Mouse (Mus musculus) cerebellum, adult 9-11 months (tissue): ENCODE measurements around the gene Olfr67.
"Not testable (repeated sequence)": the region's sequence is repeated elsewhere in the genome, so short reads cannot be mapped to it uniquely, and the experiment has no call there.

ENCODE experiments used
- DNase-seq: peaks from one replicate; pipeline ENCODE4 v3.0.0; 2022

Gene Olfr67

GRCm38 (mm10) chr7:103791721-103792120 is at the start of gene Olfr67:
Gene Olfr67 (minus strand): TSS chr7:103791821.
- no peak for DNase-seq

- no peak for DNase-seq
These were observed 48.6 kb upstream of the Olfr67 start, which contains the start of gene Hbb-bh2 for GRCm38 (mm10) chr7:103840268-103840667. Gene Hbb-bh2 (minus strand): TSS chr7:103840520.

DNA sequence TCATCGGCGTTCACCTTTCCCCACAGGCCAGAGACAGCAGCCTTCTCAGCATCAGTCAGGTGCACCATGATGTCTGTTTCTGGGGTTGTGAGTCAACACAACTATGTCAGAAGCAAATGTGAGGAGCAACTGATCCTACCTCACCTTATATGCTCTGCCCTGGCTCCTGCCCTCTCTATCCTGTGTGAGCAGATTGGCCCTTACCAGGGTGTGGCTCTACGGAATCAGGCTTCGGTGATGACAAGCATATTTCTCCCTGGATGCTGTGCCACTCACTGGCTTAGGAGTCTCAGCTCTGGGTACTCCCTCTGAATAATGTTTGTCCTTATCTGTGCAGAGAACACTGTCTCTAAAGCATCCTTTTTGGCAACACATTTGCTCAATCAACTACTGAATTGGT is 36.2 kb upstream of the Olfr67 start, which contains the start of gene Hbb-bs:
TSS of gene Hbb-bs (minus strand) at position 289 of the 400 bp plus-strand sequence.
- DNase-seq = no peak

DNA sequence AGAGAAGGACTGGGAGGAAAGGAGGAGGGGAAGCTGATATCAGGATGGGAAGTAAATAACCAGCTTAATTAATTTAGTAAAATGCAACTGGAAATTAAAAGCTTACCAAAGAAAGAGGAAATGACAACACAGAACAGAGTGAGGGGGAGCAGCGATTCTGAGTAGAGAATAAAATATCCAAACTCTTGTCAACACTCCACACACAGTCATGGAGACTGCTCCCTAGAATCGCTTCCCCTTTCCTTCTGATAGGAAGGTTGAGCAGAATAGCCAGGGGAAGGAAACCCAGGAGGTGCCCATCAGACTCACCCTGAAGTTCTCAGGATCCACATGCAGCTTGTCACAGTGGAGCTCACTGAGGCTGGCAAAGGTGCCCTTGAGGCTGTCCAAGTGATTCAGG is 35.5 kb upstream of the Olfr67 start:
- not testable (repeated sequence) for DNase-seq

- no peak for DNase-seq
These were observed 34.8 kb upstream of the Olfr67 start for GRCm38 (mm10) chr7:103826255-103826887.

GRCm38 (mm10) chr7:103825536-103826254 is 34.1 kb upstream of the Olfr67 start:
- no peak for DNase-seq

GRCm38 (mm10) chr7:103824597-103824996 is 33.0 kb upstream of the Olfr67 start:
- no peak for DNase-seq

DNA sequence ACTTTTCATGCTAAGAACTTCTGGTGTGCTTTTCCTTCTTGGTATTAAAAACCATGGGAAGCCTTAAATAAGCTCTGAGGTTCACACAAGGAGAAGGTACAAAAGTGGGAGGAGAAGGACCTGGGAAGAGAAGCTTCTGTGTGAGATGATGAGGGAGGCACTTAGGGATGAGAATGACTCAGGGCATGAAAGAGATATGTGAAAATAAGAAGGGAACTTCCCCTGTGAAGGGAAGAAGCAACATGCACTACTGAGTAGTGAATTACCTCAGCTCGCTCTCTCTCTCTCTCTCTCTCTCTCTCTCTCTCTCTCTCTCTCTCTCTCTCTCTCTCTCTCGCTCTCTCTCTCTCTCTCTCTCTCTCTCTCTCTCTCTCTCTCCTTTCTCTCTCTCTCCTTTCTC is 23.5 kb upstream of the Olfr67 start:
- DNase-seq = not testable (repeated sequence)

- no peak for DNase-seq
These were observed 22.1 kb upstream of the Olfr67 start, which contains the start of gene Hbb-bt for GRCm38 (mm10) chr7:103813766-103814165. Gene Hbb-bt (minus strand): TSS chr7:103813996.

- DNase-seq = not testable (repeated sequence)
These were observed 21.5 kb upstream of the Olfr67 start for GRCm38 (mm10) chr7:103813152-103813551.

- DNase-seq = no peak
These were observed 20.6 kb upstream of the Olfr67 start for GRCm38 (mm10) chr7:103812174-103812573.

DNA sequence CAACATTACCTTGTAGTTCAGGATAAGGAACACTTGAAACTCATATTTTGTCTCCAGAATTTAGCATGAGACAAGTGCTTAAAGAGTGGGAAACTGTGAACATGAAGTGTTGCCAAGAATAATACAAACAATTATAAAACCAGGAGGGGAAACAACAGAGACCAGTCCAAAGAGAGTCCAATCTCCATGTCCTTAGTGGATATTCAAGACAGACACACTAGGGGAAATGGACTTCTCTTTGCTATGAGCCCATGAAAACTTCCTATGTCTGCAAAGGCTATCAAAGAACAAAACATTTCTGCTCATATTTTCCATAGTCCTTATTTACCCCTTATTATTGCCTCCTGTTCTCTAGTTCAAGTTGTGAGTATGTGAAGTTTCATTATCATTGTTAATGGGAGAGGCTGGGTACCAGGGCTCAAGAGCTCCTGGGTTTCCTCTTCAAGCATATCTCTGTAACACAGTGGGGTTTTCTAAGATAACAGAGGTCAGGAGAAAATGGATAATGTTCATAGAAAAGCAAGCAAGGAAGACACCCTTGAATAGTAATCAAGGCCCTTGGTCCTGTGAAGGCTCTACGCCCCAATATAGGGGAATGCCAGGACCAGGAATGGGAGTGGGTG is 19.7 kb upstream of the Olfr67 start:
- no peak for DNase-seq

DNA sequence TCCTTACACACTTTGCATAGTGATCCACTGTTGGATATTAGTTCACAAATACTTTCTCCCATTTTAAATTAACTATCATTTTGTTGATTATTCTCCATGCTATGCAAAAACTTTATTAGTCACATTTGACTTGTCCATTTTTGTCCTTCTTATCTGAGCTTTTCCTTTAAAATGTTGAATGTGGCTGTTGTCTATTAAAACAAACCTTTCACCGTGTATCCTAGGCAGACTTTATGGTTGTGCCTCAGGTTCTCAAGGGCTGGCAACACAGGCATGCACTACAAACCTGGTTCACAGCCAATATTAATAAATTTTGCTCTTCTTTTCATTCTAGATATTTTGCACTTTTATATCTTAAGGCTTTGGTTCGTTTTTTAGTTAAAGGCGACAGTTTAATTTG is 19.1 kb upstream of the Olfr67 start:
- DNase-seq = no peak

DNA sequence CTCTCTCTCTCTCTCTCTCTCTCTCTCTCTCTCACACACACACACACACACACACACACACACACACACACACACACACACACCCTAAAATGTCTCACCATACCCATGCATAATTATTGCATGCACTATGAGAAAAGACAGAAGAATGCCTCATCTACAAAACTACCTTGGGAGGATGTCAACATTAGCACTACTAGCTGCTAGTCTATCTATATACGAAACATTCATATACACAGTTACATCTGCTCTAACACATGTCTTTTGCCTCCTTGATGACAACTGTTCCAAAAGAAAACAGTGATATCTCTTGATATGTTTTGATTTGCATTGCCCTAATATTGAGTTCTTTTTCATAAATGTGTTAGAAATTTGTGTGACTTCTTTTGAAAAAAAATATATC is 18.7 kb upstream of the Olfr67 start:
- DNase-seq = no peak

DNA sequence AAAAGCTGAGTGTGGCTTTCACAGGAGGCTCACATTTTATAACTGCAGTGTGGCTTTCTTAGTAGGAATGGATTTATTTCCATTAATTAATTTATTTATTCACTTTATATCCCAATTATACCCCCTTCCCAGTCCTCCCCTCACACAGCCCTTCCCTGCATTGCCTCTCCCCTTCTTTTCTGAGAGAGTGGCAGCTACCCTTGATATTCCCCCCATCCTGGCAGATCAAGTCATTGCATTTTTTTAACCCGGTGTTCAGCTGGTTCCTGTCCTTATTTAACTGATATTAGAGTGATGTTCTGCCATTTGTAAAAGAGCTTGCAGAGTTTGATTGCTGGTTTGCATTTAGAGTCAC is 18.2 kb upstream of the Olfr67 start:
- DNase-seq = no peak

DNA sequence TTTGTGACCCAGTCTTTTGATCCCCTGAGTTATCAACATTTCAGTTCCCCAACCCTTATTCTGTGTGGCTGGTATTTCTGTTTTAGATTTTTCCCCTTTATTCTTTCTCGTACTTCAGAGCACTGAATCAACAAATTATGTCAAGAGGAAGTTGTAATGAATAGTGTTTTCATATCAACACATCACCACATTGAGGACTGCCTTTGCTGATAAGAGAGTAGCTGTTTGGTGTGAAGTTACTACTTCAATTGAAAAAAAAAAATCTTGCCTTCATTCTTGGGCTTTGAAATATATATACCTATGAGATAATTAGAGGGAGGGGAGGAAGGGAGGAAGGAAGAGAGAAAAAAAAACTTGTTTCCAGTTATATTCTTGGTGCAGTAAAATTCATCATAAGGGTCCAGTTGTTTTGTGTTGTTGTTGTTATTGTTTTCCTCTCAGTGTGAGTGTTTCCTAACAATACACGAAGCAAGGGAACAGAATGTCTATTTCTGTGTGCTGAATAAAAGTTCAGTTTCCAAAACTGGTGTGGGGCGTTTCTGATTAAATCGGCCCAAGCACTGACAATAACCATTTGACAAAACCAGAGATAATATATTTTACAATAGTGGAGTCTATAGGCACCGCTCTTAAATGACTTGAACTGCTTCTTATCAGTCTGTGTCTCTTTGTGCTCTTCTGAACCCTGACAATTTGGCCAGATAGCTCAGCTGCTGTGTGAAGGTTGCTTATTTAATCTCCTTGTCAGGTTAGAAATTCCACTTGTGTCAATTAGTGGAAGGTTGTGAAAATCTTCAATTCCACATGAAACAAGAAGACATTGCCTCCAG is 17.6 kb upstream of the Olfr67 start:
- DNase-seq = no peak

DNA sequence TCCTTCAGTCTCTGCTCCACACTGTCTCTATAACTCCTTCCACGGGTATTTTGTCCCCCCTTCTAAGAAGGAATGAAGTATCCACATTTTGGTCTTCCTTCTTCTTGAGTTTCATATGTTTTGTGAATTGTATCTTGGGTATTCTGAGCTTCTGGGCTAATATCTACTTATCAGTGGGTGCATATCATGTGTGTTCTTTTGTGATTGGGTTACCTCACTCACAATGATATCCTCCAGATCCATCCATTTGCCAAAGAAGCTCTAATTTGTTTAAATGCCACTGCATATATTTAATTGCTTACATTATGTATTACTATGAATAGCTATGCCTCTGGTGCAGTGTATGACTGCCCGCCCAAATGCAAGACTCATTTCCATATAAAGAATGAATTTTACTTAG is 16.5 kb upstream of the Olfr67 start:
- not testable (repeated sequence) for DNase-seq

GRCm38 (mm10) chr7:103806856-103807255 is 15.2 kb upstream of the Olfr67 start:
- DNase-seq = no peak

DNA sequence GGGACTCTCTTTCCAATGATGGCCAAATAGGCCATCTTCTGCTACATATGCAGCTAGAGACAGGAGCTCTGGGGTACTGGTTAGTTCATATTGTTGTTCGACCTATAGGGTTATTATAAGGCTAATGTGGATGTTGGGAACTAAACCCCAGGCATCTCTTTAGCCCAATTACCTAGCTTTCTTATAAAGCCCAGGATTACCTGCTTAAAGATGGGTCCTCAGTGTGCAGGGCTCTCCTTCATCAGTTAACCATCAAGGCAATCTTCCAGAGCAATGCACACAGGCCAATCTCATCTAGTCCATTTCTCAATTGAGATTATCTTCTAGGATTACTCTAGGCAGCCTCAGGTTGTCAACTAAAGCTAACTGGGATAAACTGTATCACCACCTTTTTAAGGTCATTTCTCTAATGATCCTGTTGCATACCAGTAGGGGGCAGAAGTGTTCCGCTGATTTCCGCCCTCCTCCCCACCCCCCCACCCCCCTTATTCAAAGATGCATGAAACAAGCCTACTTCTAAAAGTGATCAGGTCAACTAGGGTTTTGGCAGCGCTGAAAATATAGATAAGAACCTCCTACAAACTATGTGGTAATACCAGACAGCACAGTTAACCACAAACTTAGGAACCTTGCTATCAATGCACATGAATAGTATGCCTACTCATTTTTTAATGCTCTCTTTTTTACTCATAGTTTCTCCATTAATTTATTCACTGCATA is 1.2 kb upstream of the Olfr67 start:
- no peak for DNase-seq

GRCm38 (mm10) chr7:103779598-103779997 is 12.0 kb downstream of the Olfr67 start, which contains the start of gene Olfr68:
Gene Olfr68 (minus strand): TSS chr7:103779698.
- DNase-seq = no peak

DNA sequence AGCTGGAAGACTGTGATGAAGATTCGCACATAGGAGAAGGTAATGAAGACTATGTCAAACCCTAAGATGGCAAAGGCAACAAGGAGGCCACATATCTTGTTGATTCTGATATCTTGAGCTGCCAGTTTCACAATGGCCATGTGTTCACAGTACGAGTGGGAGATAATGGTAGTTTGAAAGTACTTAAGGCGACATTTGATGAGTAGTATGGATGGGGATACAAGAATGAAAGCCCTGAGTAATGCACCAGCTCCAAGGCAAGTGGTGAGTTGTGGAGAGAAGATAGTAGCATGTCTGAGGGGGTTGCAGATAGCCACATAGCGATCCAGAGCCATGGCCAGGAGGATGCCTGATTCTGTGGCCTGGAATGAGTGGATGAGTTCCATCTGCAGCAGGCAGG is 14.0 kb downstream of the Olfr67 start:
- not testable (repeated sequence) for DNase-seq

- no peak for DNase-seq
These were observed 20.1 kb downstream of the Olfr67 start, which contains the start of gene Olfr69 for GRCm38 (mm10) chr7:103771494-103771893. Gene Olfr69 (minus strand): TSS chr7:103771594.
